Mouse (Mus musculus): ENCODE data around the gene Scarf2.

Scarf2 gene

GRCm38 (mm10) chr16:17801777-17802455 lies 4.8 kb downstream of the Scarf2 start:
- no peak for DNase-seq

DNA sequence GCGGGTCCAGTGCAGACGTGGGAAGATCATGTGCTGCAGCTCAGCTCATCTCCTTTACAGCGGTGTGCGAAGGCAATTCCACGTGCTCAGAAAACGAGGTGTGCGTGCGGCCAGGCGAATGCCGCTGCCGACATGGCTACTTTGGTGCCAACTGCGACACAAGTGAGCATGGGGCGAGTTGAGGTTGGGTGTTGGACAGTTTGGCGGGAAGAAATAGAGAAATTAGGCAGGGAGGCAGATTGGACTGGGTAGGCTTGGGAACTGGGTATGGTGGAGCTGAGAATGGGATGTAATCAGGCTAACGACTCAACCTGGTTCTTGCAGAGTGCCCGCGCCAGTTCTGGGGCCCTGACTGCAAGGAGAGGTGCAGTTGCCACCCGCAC lies 5.4 kb downstream of the Scarf2 start:
- no peak for DNase-seq

GRCm38 (mm10) chr16:17802839-17803674 lies 6.0 kb downstream of the Scarf2 start:
- no peak for DNase-seq

- DNase-seq: no peak
Observed at GRCm38 (mm10) chr16:17803675-17804448, 6.8 kb downstream of the Scarf2 start.

DNA sequence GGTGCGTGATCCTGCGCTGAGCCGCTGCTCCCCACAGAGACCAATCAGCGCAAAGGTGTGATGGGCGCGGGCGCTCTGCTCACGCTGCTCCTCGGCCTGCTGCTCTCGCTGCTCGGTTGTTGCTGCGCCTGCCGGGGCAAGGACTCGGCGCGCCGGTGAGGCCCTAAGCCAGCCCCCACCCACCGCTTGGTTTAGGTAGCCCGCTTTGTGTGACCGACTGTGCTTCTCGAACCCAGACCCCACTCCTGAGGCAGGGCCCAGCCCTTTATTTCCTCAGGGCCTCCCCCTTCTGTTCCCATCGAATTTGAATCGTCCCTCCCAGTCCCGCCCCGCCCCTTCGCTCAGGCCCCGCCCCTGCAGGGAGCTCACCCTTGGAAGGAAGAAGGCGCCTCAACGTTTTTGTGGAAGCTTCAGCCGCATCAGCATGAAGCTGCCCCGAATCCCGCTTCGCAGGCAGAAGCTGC lies 7.4 kb downstream of the Scarf2 start:
- DNase-seq: no peak

DNA sequence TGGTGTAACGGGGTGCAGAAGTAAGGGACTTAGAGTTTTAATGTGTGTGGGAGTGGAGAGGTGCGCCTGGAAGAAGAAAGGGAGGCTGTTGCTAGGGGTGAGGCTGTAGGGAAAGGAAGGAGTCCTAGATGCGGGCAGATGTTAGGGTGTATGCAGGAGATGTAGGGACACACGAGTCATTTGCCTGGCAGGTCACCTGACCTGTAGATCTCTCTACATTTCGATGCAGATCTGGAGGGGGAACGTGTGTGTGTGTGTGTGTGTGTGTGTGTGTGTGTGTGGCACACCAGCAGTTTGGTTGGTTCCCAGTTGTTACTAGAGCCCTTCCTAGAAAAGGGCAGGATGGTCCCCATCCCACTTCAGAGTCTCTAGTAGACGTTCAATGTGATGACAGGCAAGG lies 7.9 kb downstream of the Scarf2 start:
- no peak for DNase-seq

- peak; percentile 52 for DNase-seq
Observed at GRCm38 (mm10) chr16:17806581-17807191, 9.6 kb downstream of the Scarf2 start.

DNA sequence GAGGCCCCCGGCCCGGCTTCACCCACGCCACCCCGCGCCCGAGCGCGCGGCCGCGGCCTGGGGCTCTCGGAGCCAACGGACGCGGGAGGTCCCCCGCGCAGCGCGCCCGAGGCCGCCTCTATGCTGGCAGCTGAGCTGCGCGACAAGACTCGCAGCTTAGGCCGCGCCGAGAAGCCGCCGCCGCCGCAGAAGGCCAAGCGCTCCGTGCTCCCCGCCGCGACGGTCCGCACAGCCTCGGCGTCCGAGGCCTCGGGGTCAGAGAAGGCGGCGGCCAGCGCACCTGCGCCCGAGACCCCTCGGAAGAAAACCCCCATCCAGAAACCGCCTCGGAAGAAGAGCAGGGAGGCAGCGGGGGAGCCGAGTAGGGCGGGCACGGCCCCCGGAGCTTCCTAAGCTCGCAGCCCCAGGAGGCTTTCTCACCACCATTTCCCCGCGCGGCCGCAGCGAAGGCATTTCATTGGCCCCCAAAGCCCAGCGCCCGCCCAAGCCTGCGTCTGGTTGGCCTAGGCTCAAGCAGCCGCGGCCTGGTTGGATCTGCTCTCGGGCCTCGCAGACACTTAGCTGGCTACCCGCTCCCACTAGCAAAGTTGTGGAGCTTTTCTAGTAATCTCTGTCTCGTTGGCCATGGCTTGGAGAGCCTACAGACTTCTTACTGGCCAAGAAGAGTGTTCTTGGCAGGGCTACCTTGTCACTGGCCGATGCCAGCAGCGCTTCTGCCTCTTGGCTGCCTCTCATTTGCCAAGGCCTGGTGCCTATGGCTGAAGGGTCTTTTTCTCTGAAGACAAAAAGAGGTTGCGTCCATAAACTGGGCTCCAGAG lies 10.3 kb downstream of the Scarf2 start:
- DNase-seq: peak; percentile 83

DNA sequence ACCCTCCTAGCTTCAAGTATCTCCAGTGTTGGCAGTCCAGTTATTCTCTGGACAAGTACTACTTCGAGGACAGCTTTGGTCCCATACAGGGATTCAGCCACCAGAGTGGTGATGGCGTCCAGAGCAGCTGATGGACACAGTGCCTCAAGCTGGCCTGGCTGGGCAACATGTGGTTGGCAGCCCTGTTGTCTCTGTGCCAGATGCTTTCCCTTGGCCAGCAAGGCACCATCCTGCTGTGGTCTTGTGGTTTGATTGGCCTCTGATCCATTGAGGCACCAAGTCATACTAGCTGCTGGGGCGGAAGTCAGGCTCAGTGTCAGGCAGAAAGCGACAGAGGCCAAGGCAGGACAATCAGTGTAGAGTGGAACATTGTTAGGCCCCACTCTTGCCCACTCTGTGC lies 12.0 kb downstream of the Scarf2 start:
- DNase-seq: no peak

- DNase-seq: no peak
Observed at GRCm38 (mm10) chr16:17809711-17810110, 12.6 kb downstream of the Scarf2 start.

DNA sequence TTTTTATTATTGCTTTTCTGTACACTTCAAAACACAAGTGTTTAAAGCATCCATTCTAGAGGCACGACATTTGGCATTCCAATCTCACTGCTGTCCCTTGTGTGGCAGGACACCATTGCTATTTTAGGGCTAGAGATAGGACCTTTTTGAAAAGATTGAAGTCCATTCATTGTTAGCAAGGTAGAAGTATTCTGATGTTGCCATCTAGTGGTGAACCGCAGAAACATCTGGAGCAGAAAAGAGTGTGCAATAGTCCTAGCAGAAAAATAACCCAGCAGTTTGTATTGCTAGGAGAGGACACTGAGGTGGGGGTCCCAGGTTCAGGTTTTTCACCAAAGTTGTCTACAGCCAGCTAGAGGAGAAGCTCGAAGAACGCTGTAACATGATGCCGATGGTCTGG lies 15.0 kb downstream of the Scarf2 start:
- no peak for DNase-seq

GRCm38 (mm10) chr16:17813173-17813572 lies 16.1 kb downstream of the Scarf2 start:
- no peak for DNase-seq

DNA sequence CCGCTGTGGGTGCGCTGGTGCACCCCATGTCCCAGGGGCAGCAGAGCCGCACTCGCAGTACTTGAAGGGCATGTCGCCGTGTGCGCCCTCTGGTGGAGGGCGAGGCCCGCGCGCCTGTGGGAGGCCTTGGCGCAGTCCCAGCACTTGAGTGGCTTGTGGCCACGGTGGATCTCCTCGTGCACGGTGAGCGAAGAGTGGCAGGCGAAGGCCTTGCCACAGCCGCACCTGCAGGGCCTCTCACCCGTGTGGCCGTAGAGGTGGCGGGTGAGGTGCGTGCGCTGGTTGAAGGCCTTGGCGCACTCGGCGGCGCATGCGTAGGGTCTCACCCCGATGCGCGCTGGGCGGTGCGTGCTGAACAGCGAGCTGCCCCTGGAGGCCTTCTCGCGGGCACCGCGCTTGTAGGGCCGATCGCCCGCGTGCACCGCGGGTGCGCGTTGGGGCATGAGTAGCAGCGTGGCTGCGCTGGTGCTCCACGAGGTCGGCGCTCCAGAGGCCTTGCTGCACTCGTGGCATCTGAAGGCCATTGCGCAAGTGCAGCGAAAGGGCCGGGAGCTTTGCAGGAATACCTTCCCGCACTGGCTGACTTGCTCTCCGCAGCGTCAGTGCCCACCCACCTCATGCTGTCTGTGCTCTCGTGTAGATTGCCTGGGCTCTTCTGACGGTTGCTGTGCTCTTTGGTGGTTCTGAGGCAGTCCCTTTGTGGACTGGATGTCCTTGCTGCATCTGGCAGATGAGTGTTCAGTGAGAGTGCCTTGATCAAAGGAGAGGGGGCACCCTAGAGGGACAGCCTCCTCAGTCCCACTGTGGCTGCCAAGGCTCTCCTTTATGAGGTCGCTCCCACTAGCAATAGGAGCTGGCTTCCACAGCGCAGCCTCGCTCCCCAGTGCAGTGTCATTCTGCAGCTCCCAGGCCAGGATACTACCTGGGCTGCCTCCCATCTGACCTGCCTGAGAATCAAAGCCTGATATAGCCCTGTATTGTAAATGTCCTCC lies 18.6 kb downstream of the Scarf2 start:
- DNase-seq: peak; percentile 63

GRCm38 (mm10) chr16:17816528-17816927 lies 19.4 kb downstream of the Scarf2 start:
- no peak for DNase-seq

DNA sequence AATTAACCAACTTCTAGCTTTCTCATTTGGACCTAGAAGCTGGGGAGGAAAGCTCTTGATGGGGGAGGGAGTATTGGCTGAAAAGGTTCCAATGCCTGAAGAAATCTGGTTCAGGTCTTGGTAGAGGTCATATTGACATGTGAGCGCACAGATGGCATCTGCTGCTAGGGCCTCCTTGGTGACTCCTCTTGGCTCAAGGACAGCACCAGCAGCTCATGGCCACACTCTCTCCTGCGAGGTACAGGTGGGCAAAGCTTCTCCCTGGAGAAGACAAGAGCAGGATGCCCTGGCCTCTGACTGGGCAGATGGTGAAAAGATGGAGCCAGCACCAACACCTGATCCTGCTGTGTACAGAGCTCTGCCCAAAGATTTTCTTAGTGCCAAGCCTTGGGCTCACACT lies 29.4 kb downstream of the Scarf2 start:
- DNase-seq: peak; percentile 62

DNA sequence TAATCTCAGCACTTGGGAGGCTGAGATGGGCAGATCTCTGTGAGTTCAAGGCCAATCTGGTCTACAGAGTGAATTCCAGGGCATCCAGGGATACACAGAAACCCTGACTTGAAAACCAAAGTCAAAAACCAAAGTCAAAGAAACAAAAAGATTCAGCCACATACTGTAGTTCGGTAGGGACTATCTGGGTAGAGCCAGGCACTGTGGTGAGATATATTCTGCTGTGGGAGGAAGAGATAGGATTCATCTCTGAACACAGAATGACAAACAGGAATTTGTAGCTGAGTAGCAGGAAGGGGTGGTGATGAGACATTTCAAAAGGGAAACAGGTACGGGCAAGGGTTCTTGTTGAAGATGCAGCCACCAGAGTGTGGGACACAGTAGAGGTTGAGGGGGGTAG lies 31.1 kb downstream of the Scarf2 start:
- DNase-seq: no peak

- no peak for DNase-seq
Observed at GRCm38 (mm10) chr16:17828867-17829266, 31.8 kb downstream of the Scarf2 start.

GRCm38 (mm10) chr16:17830385-17831178 lies 33.5 kb downstream of the Scarf2 start:
- no peak for DNase-seq

DNA sequence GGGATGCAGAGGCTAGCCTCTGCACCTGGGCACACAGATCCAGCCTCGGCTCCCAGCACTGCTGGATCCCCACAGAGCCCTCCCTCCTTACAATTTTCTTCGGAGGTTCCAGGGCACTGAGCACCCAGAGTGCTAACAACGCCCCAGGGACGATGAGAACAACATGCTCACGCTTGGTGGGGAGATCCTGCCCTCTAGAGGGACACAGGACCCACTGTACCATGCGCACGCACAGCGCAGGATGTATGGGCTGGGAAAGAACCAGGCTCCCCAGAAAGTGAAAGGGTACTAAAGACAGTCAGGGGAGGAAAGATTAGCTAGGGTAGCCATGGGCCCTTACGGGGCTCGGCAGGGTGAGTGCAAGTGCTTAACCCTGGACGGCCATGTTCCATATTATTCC lies 34.7 kb downstream of the Scarf2 start:
- DNase-seq: no peak

- no peak for DNase-seq
Observed at GRCm38 (mm10) chr16:17832821-17833220, 35.7 kb downstream of the Scarf2 start, which contains the start of gene B830017H08Rik. B830017H08Rik (plus strand) TSS chr16:17833121.

Measured in cerebellum, adult 8-10 months (tissue).